Mouse (Mus musculus) neural tube, embryonic 14.5 days (tissue): ENCODE measurements at regions not wholly inside any gene's neighbourhood (a gene's known extent, or its start where the extent isn't known, plus 50 kb on each side); places are given as distances from the start of the nearest gene placed in this dataset.

ENCODE experiments used
- ATAC-seq: fragments of 200-750 bp; cut with Nextera tagmentation; 2 replicates; pipeline ENCODE4 v1.8.0; 2017; ENCODE audit warnings: low read depth, mild to moderate bottlenecking, moderate TSS enrichment, moderate library complexity
- H3K27ac ChIP-seq: fragments of 300-500 bp; sonication (generic); 2 replicates; pipeline ENCODE4 v1.5.1; 2014; ENCODE audit warnings: low read depth, mild to moderate bottlenecking, control low read depth, low read length, moderate library complexity, mixed read lengths
- H3K27me3 ChIP-seq: fragments of 300-500 bp; sonication (generic); 2 replicates; pipeline ENCODE4 v1.6.1; 2014; ENCODE audit warnings: low read length; ENCODE audit not compliant: control insufficient read depth, insufficient read depth
- H3K36me3 ChIP-seq: fragments of 300-500 bp; sonication (generic); 2 replicates; pipeline ENCODE4 v1.6.1; 2014; ENCODE audit warnings: low read length, mixed read lengths; ENCODE audit not compliant: control insufficient read depth, insufficient read depth
- H3K4me1 ChIP-seq: fragments of 300-500 bp; sonication (generic); 2 replicates; pipeline ENCODE4 v1.6.1; 2014; ENCODE audit warnings: low read length; ENCODE audit not compliant: control insufficient read depth, insufficient read depth
- H3K4me2 ChIP-seq: fragments of 300-500 bp; sonication (generic); 2 replicates; pipeline ENCODE4 v1.6.1; 2014; ENCODE audit warnings: mild to moderate bottlenecking, low read depth, low read length, control low read depth
- H3K4me3 ChIP-seq: fragments of 300-500 bp; sonication (generic); 2 replicates; pipeline ENCODE4 v1.5.1; 2014; ENCODE audit warnings: low read depth, low read length, control low read depth, mixed read lengths
- H3K9ac ChIP-seq: fragments of 300-500 bp; sonication (generic); replicated peaks from 2 replicates; pipeline ENCODE4 v1.6.1; 2014; ENCODE audit warnings: low read depth, mild to moderate bottlenecking, control low read depth, low read length, mixed read lengths
- H3K9me3 ChIP-seq: fragments of 300-500 bp; sonication (generic); 2 replicates; pipeline ENCODE4 v1.6.1; 2016; ENCODE audit warnings: low read length; ENCODE audit not compliant: control insufficient read depth
- WGBS: fragments of 180-500 bp; shearing (Covaris S2); extraction: QIAGEN DNeasy Blood & Tissue Kit; methylation state at CpG from one replicate; pipeline ENCODE4 v1.1.7; 2014; 5-methylcytosine and 5-hydroxymethylcytosine counted together

GRCm38 (mm10) chr14:24900501-24901179 lies 413.7 kb downstream of the Rps24 start:
- ATAC-seq = no peak
- H3K9ac ChIP-seq = no peak overlapping the region
- no peak overlapping the region for H3K4me2 ChIP-seq
- H3K4me3 ChIP-seq = no peak overlapping the region
- no peaks in the 10 kb centered on the region for H3K9me3 ChIP-seq
- no peaks in the 10 kb centered on the region for H3K36me3 ChIP-seq
- H3K4me1 ChIP-seq = peaks cover 4% of the 10 kb centered on the region; the same call in 1 of the 2 replicates
- no peaks in the 10 kb centered on the region for H3K27me3 ChIP-seq
- 76% methylated on average over 13 of the region's 13 CpGs for WGBS
- H3K27ac ChIP-seq = 0 out of 2 replicates have a peak overlapping the region, but pooled peaks have one; percentile 22

GRCm38 (mm10) chr14:24901726-24902125 lies 414.8 kb downstream of the Rps24 start:
- Histone ChIP-seq H3K36me3 (no peaks in the 10 kb centered on the region), H3K4me2 (no peak overlapping the region), H3K4me1 (peaks cover 4% of the 10 kb centered on the region; the same call in 1 of the 2 replicates), H3K9me3 (no peaks in the 10 kb centered on the region), H3K27ac (no peak overlapping the region), H3K9ac (no peak overlapping the region), H3K4me3 (no peak overlapping the region), H3K27me3 (no peaks in the 10 kb centered on the region)
- WGBS = 81% methylated on average over 7 of the region's 7 CpGs
- ATAC-seq = no peak

- H3K36me3 ChIP-seq = no peaks in the 10 kb centered on the region
- no peak overlapping the region for H3K9ac ChIP-seq
- ATAC-seq = no peak
- H3K9me3 ChIP-seq = no peaks in the 10 kb centered on the region
- WGBS = 35% methylated on average over 4 of the region's 4 CpGs
- H3K4me2 ChIP-seq = no peak overlapping the region
- H3K4me3 ChIP-seq = no peak overlapping the region
- H3K4me1 ChIP-seq = peaks cover 4% of the 10 kb centered on the region; the same call in 1 of the 2 replicates
- H3K27me3 ChIP-seq = no peaks in the 10 kb centered on the region
- no peak overlapping the region for H3K27ac ChIP-seq
Observed at GRCm38 (mm10) chr14:24902870-24903269, 415.9 kb downstream of the Rps24 start.

- Histone ChIP-seq H3K4me2 (no peak overlapping the region), H3K36me3 (no peaks in the 10 kb centered on the region), H3K9me3 (no peaks in the 10 kb centered on the region), H3K27me3 (no peaks in the 10 kb centered on the region), H3K4me3 (no peak overlapping the region), H3K4me1 (peaks cover 4% of the 10 kb centered on the region; the same call in 1 of the 2 replicates), H3K27ac (no peak overlapping the region), H3K9ac (no peak overlapping the region)
- 81% methylated on average over 6 of the region's 6 CpGs for WGBS
- no peak for ATAC-seq
Observed at GRCm38 (mm10) chr14:24904712-24905111, 417.8 kb downstream of the Rps24 start.

- Histone ChIP-seq H3K9ac (no peak overlapping the region), H3K4me3 (no peak overlapping the region), H3K9me3 (no peaks in the 10 kb centered on the region), H3K27me3 (no peaks in the 10 kb centered on the region), H3K4me1 (no peaks in the 10 kb centered on the region), H3K27ac (no peak overlapping the region), H3K4me2 (no peak overlapping the region), H3K36me3 (no peaks in the 10 kb centered on the region)
- ATAC-seq = no peak
- 82% methylated on average over 7 of the region's 7 CpGs for WGBS
Observed at GRCm38 (mm10) chr14:24906916-24907315, 420.0 kb downstream of the Rps24 start.

- no peaks in the 10 kb centered on the region for H3K27me3 ChIP-seq
- no peak overlapping the region for H3K27ac ChIP-seq
- H3K4me1 ChIP-seq = no peaks in the 10 kb centered on the region
- H3K9me3 ChIP-seq = no peaks in the 10 kb centered on the region
- H3K36me3 ChIP-seq = no peaks in the 10 kb centered on the region
- H3K4me3 ChIP-seq = no peak overlapping the region
- H3K4me2 ChIP-seq = no peak overlapping the region
- WGBS = 83% methylated on average over 4 of the region's 4 CpGs
- ATAC-seq = no peak
- no peak overlapping the region for H3K9ac ChIP-seq
Observed at GRCm38 (mm10) chr14:24908377-24908776, 421.5 kb downstream of the Rps24 start.

GRCm38 (mm10) chr14:24911621-24912020 lies 424.7 kb downstream of the Rps24 start:
- ATAC-seq = no peak
- Histone ChIP-seq H3K4me2 (no peak overlapping the region), H3K27me3 (no peaks in the 10 kb centered on the region), H3K36me3 (no peaks in the 10 kb centered on the region), H3K4me1 (no peaks in the 10 kb centered on the region), H3K9me3 (no peaks in the 10 kb centered on the region), H3K9ac (no peak overlapping the region), H3K27ac (no peak overlapping the region), H3K4me3 (no peak overlapping the region)
- 77% methylated on average over 6 of the region's 6 CpGs for WGBS

GRCm38 (mm10) chr14:24919056-24919455 lies 432.1 kb downstream of the Rps24 start:
- no peaks in the 10 kb centered on the region for H3K27me3 ChIP-seq
- H3K4me3 ChIP-seq = no peak overlapping the region
- no peak overlapping the region for H3K4me2 ChIP-seq
- H3K9ac ChIP-seq = no peak overlapping the region
- H3K27ac ChIP-seq = no peak overlapping the region
- no peaks in the 10 kb centered on the region for H3K4me1 ChIP-seq
- WGBS = 93% methylated on average over 3 of the region's 3 CpGs
- ATAC-seq = no peak
- H3K36me3 ChIP-seq = no peaks in the 10 kb centered on the region
- H3K9me3 ChIP-seq = no peaks in the 10 kb centered on the region

- no peaks in the 10 kb centered on the region for H3K9me3 ChIP-seq
- no peaks in the 10 kb centered on the region for H3K36me3 ChIP-seq
- no peak overlapping the region for H3K27ac ChIP-seq
- 52% methylated on average over 10 of the region's 10 CpGs for WGBS
- H3K27me3 ChIP-seq = no peaks in the 10 kb centered on the region
- peaks cover 9% of the 10 kb centered on the region; the same call in 1 of the 2 replicates for H3K4me1 ChIP-seq
- no peak overlapping the region for H3K9ac ChIP-seq
- no peak for ATAC-seq
- no peak overlapping the region for H3K4me3 ChIP-seq
- H3K4me2 ChIP-seq = no peak overlapping the region
Observed at GRCm38 (mm10) chr14:24922006-24922405, 435.1 kb downstream of the Rps24 start.
